In the genomic region with DNA sequence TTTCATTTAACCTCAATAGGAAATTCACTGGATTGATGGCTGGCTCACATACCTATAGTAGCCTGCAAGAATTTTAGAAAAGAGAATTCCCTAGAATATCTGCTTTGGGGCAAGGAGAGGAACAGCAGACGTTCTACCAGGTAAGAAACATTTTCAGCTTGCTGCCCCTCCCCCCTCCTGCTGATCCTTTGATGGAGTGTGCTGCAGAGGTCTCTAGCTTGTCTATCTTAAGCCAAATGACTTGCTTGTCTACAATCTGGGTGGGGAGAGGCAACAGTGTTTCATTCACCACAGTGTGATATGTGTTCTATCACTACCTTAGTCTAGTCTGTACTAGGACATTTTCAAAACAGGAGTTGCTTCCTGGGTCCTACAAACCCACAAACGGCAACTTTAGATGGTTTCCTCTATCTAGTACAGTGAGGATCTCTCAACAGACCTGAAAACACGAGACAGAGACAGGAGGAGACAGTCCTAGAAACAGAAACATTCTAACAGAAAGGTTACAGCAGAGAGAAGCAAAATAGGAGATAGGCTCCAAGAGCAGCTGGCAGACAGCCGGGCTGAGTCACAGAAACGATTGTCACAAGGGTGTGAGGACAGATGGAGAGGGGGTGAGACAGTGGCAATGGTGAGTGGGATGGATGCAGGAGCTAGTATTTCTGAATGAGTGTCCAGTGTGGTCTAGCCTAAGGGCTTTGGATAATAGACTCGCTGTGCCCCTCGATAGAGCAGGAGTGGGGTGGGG, we compare ENCODE assay signal across 9 mouse cellular contexts. TPM values are rescaled to one million over a fixed set of nuclear protein-coding genes. Genes with fewer than 3 reads are reported as not detected.
DNase-seq lines count a peak whose midpoint lies in the region; ATAC-seq and TF ChIP-seq lines count a peak whose summit lies in the region.
"Had no signal": no experiment of that assay in that cellular context is flagged by ENCODE, and none has a peak within 500 bp of the region (broad histone marks: within the 10 kb centered on the region; RNA-seq: fewer than 3 reads in every experiment).

No protein-coding gene starts in this region.

- 38% methylated on average over 7 of the region's 7 CpGs for WGBS in thymus, adult 2 months
- WGBS in forebrain, embryonic 13.5 days = 55% methylated on average over 7 of the region's 7 CpGs
- WGBS in intestine, embryonic 15.5 days = 56% methylated on average over 7 of the region's 7 CpGs

- H3K4me1 ChIP-seq in thymus, adult 2 months (replicated peaks; ENCODE audit: control insufficient read depth, insufficient read depth, low read length) = no peaks in the 10 kb centered on the region
- peaks cover 19% of the 10 kb centered on the region for H3K4me1 ChIP-seq in forebrain, embryonic 13.5 days
- no peaks in the 10 kb centered on the region for H3K4me1 ChIP-seq in intestine, embryonic 15.5 days (replicated peaks)

- intact Hi-C loops in heart, postnatal 36 days (cut with DNase I) = loop anchor here (5.0 kb wide), 1 partner anchor 405 kb away; no protein-coding TSS in a partner anchor

- DNase-seq in thymus, adult 2 months = peak; percentile 16
- no peak for DNase-seq in thymus, adult 18-20 months
- peak; percentile 47 to 64 for DNase-seq in heart, postnatal 36 days
- peak; percentile 64 to 92 for DNase-seq in left cerebral cortex, adult 9 months (ENCODE audit: low spot score in 2 of 2)
- DNase-seq in embryo, embryonic 10.5 days (ENCODE audit: low spot score) = no peak
- no peak for DNase-seq in kidney, adult 8-10 months

- no peaks in the 10 kb centered on the region for H3K9me3 ChIP-seq in forebrain, embryonic 13.5 days (replicated peaks)
- H3K9me3 ChIP-seq in intestine, embryonic 15.5 days = no peaks in the 10 kb centered on the region
- H3K9me3 ChIP-seq: midbrain, embryonic 12.5 days had no signal

- no peak overlapping the region for H3K9ac ChIP-seq in forebrain, embryonic 13.5 days
- H3K9ac ChIP-seq in intestine, embryonic 15.5 days = no peak overlapping the region
- H3K9ac ChIP-seq: midbrain, embryonic 12.5 days had no signal

- H3K27me3 ChIP-seq in thymus, adult 2 months (ENCODE audit: control insufficient read depth, insufficient read depth, low read length) = no peaks in the 10 kb centered on the region
- H3K27me3 ChIP-seq in forebrain, embryonic 13.5 days = no peaks in the 10 kb centered on the region
- no peaks in the 10 kb centered on the region for H3K27me3 ChIP-seq in intestine, embryonic 15.5 days (replicated peaks)
- H3K27me3 ChIP-seq: midbrain, embryonic 12.5 days had no signal

- no peak for TF ChIP-seq CTCF in thymus, adult 2 months (IDR thresholded peaks at IDR 0.05; ENCODE audit: borderline replicate concordance, control insufficient read depth, extremely low read depth, insufficient read depth, low read length, poor library complexity)

- H3K36me3 ChIP-seq in thymus, adult 2 months (ENCODE audit: control insufficient read depth, insufficient read depth, low read length) = no peaks in the 10 kb centered on the region
- H3K36me3 ChIP-seq in forebrain, embryonic 13.5 days (ENCODE audit: poor library complexity, severe bottlenecking) = no peaks in the 10 kb centered on the region
- no peaks in the 10 kb centered on the region for H3K36me3 ChIP-seq in intestine, embryonic 15.5 days
- H3K36me3 ChIP-seq: midbrain, embryonic 12.5 days had no signal

- no peak overlapping the region for H3K4me3 ChIP-seq in thymus, adult 2 months (ENCODE audit: control insufficient read depth, insufficient read depth, low read length)
- no peak overlapping the region for H3K4me3 ChIP-seq in forebrain, embryonic 13.5 days
- no peak overlapping the region for H3K4me3 ChIP-seq in intestine, embryonic 15.5 days (replicated peaks)
- H3K4me3 ChIP-seq: midbrain, embryonic 12.5 days had no signal

- TF ChIP-seq POLR2A in thymus, adult 2 months (IDR thresholded peaks at IDR 0.05; ENCODE audit: control insufficient read depth, extremely low read depth, insufficient read depth, low read length, poor library complexity) = no peak

- no peak overlapping the region; the same call in 1 of the 2 replicates for H3K4me2 ChIP-seq in forebrain, embryonic 13.5 days
- H3K4me2 ChIP-seq in intestine, embryonic 15.5 days (replicated peaks) = no peak overlapping the region
- H3K4me2 ChIP-seq: midbrain, embryonic 12.5 days had no signal

- no peak overlapping the region for H3K27ac ChIP-seq in thymus, adult 2 months (ENCODE audit: control insufficient read depth, insufficient read depth, low read length)
- peak overlapping the region; percentile 65 for H3K27ac ChIP-seq in forebrain, embryonic 13.5 days
- no peak overlapping the region for H3K27ac ChIP-seq in intestine, embryonic 15.5 days
- H3K27ac ChIP-seq: midbrain, embryonic 12.5 days had no signal

- peak; percentile 65 for ATAC-seq in forebrain, embryonic 13.5 days
- no peak for ATAC-seq in intestine, embryonic 15.5 days

RNA-seq across cellular contexts. Expression of a gene that starts 41.2 kb away (rescaled TPM):
- 0.07 and 0.10 TPM in 2 replicates for polyA plus RNA-seq in thymus, adult 2 months (2012; rRNA removed)
- 0.10 TPM in 1 of 2 replicates, not detected in the other for polyA plus RNA-seq in forebrain, embryonic 13.5 days (2015; fragmentation: Nextera tagmentation; extraction: Ambion mirVana)
- total RNA-seq in heart, postnatal 36 days (2021) = under 1 TPM; 0.16 to 0.56 TPM
- polyA plus RNA-seq in intestine, embryonic 15.5 days (2015; fragmentation: Nextera tagmentation; extraction: Ambion mirVana) = 0.75 and 0.76 TPM in 2 replicates

Comparison
In these comparisons a context has a peak if more than half of its experiments do, and no peak if none do; other contexts are left out.
1. DNase-seq: peak in thymus, adult 2 months (single experiment), heart, postnatal 36 days (2 of 2) and left cerebral cortex, adult 9 months (2 of 2); none in thymus, adult 18-20 months (0 of 2), embryo, embryonic 10.5 days (single experiment) and kidney, adult 8-10 months (0 of 2).